Mouse (Mus musculus) myocyte (in vitro differentiated cells): ENCODE data around the gene Dag1.

Source experiments
- CEBPB ChIP-seq: IDR thresholded peaks from 2 replicates; pipeline ENCODE4 v1.6.1; 2011; ENCODE audit warnings: mild to moderate bottlenecking, moderate library complexity; ENCODE audit not compliant: poor library complexity, insufficient read depth, severe bottlenecking
- MAX ChIP-seq: IDR thresholded peaks from one replicate; pipeline ENCODE4 v1.6.1; 2011; ENCODE audit warnings: low read depth, mild to moderate bottlenecking, control low read depth

DNA sequence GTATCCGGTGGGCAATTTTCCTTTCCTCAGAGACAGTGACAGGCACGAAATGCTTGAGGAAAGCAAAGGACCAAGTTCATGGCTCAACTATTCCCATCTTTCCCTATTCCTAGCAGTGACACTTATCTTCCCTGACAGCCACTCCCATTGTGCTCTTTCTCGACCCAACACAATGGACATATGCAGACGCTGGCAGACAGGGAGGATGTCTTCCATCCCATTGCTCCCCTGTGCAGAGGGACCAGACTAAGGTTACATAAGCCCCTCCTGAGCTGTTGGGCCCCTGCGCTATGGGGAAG lies 74.3 kb downstream of the Dag1 start:
- TF ChIP-seq CEBPB, result no peak
- TF ChIP-seq MAX, result no peak
